Mouse (Mus musculus): ENCODE measurements around the gene Acp7.

Acp7 gene

DNA sequence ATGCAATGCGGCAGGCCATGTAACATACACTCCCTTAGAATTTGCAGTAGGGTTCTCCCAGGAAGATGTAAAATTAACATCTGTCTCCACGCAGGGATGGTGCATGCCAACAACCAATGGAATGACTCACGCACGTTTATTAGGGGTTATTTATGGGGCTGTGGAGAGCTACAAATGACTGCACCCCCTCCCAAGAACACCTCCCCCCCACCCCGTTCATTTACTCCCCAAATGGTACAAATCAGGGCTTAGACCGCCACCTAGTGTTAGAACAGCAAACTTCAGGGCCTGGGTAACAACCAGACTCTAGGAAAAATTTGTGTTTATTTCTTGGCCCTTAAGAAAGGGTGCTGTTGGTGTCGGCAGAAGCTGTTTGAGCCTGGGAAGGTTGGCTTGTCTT lies 29.5 kb downstream of the Acp7 start:
- no peak for DNase-seq (ENCODE audit: low spot score in 2 of 2)

- DNase-seq (ENCODE audit: low spot score in 2 of 2), result peak; percentile 71 to 77
Observed at GRCm38 (mm10) chr7:28601029-28601428, 30.1 kb downstream of the Acp7 start.

GRCm38 (mm10) chr7:28598951-28599350 lies 32.2 kb downstream of the Acp7 start:
- DNase-seq (ENCODE audit: low spot score in 2 of 2), result no peak

DNA sequence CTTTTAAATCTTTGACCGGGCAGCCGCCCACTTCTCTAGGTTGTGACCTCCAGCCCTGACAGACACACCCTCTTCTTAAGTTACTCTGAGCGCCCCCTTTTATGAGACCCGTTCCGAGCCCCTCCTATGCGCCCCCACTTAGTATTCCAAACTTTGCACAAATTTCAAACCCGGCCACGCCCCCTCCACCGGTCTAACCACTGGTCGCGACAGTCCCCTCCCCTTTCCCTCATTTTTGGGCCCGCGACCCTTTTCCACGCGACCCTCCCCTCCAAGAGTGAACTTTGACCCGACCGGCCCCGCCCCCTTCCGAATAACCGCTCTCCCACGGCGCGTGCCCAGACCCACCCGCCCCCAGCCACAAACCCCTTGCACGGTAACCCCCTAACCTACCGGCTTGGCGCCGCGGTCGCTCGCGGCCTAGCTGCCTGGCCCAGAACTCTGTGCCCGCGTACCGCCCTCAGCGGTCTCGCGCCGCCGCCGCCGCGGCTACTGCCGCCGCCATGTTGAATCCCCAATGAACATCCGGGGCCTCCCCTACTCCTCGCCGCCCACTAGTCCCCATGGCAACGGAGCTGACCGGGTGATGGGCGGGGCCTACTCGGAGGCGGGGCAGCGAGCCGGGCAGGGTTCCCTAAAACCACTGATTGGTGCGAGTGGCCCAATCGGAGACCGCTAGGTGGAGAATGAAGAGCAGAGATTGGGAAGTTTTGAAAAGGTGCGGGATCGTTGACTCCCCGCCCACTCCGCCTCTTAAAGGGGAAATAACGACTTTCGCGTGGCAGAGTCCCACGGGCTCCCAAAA lies 33.3 kb downstream of the Acp7 start, which contains the start of the genes Samd4b and Pak4:
TSS of gene Samd4b (minus strand) at position 503 of the 805 bp plus-strand sequence.
TSS of gene Pak4 (minus strand) at position 544 of the 805 bp plus-strand sequence.
- peak; percentile 99 to 100 for DNase-seq (ENCODE audit: low spot score in 2 of 2)

- DNase-seq (ENCODE audit: low spot score in 2 of 2), result no peak
Observed at GRCm38 (mm10) chr7:28597277-28597570, 33.9 kb downstream of the Acp7 start.

- peak; percentile 63 to 68 for DNase-seq (ENCODE audit: low spot score in 2 of 2)
Observed at GRCm38 (mm10) chr7:28596436-28597276, 34.5 kb downstream of the Acp7 start.

DNA sequence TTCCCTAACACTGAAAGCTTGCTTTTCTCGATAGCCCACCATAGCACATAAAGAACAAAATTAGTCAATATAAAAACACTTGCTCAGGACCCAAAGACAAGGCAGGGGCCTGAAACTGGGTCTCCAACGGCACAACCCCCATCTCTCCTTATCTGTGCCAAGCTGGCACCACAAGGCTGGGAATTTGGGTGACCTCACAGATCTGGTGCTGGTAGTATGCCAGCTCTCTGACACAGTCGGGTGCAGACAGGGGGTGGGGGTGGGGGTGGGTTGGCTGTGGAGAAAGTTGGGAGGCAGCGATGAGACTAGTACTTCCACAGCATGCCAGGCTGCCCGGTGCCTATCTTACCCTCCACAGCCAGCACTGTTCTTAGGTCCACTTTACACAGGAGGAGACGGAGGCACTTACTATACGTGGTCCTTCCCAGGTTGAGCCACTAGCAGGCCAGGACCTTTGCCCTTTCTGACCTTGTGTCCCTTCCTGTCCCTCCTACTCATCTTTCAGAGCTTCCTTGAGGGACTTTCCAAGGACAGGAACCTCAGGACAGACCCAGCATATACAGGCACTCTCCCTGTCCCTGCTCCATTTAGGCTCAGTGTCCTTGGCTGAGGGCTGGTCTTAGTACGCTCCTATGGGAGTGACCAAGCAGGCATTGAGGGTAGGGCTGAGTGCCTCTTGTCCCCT lies 35.2 kb downstream of the Acp7 start:
- DNase-seq (ENCODE audit: low spot score in 2 of 2), result no peak

GRCm38 (mm10) chr7:28593206-28594111 lies 37.7 kb downstream of the Acp7 start:
- DNase-seq (ENCODE audit: low spot score in 2 of 2), result no peak

DNA sequence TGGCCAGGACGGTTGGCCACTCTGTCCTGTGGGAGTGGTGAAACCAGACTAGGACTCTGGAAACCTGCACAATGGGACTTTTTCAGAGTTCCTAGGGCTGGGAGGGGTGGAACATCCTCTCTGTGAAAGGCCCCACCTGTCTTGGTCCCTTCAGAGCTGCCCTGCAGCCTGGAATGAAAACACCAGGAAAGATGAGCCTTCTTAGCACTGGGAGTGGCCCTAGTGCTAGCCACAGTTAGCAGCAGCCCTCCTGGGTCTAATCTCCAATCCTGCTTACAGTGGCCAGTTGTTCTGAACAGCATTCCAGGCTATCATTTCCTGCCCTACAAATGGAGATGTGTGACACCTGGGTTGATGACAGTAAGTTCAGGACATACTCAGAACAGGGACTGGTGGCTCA lies 39.3 kb downstream of the Acp7 start:
- no peak for DNase-seq (ENCODE audit: low spot score in 2 of 2)

GRCm38 (mm10) chr7:28587644-28588043 lies 43.5 kb downstream of the Acp7 start:
- no peak for DNase-seq (ENCODE audit: low spot score in 2 of 2)

GRCm38 (mm10) chr7:28586663-28587411 lies 44.3 kb downstream of the Acp7 start:
- DNase-seq (ENCODE audit: low spot score in 2 of 2), result peak in 1 of 2 experiments; percentile 51

DNA sequence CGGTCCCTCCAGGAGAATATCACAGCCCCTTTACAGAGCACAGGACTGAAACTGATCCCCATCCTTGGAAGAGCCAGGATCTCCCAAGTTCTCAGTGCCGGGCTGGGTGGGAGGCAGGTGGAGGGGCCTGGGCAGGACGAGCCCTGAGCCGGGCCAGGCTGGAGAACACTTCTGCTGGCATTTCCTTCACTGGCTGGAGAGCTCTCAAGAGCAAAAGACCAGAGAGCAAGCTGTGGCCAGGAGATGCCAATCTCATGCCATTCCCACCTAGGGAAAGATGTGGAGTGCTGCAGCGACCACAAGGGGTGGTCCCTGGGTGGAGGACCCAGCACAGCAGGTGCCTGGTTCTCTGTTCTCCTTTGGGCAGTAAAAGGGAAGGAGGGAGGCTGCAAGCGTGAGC lies 46.1 kb downstream of the Acp7 start:
- DNase-seq (ENCODE audit: low spot score in 2 of 2), result no peak

DNA sequence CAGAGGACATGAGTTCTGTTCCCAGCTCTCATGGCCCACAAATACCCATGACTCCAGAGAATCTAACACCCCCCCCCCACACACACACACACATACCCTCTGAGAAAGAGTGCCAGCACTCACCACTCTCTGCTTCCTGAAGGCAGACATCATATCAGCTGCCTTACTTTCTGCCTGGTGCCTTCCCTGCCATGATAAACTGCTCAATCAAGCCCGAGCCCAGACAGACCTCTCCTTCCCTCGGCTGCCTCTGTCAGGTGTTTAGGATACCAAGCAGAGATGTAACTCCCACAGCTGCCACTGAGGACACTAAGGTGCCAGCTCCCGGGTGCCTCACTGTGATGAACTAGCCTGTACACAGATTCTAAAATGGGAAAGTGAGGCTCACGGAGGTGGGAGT lies 46.7 kb downstream of the Acp7 start:
- DNase-seq (ENCODE audit: low spot score in 2 of 2), result no peak

DNA sequence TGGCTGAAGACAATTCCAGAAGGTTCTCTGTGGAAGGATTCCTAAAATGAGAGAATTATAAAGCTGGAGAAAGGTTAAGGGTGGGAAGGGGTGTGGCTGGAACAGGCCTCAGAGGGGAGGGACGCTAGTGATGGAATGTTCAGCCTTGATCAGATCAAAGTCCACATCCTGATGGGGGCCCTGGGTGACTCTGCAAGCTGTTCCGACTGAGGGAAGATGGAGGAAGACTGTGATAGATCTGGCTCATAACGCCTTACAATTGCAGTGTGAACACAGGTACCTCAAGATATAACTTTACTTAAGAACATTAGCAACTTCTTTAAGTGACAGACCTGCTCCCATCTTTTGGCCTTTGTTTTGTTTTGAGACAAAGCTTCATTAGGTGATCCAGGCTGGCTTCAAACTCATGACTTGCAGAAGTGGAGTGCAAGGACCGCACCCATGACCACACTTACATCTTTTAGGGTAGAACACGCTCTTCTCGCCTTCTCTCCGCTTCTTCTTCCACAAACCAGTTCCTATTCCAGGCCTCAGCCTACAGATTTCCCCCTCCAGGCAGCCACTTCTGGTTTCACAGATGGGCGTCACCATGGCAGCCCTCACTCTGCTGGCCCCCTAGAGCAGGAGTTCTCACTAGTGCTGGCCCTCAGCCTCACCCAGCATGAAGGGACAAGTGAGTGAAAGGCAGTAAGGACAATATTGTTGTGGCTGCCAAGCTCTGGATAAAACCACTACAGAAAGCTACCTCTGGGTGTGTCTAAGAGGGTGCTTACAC lies 47.4 kb downstream of the Acp7 start:
- no peak for DNase-seq (ENCODE audit: low spot score in 2 of 2)

GRCm38 (mm10) chr7:28582841-28583240 lies 48.3 kb downstream of the Acp7 start:
- no peak for DNase-seq (ENCODE audit: low spot score in 2 of 2)

GRCm38 (mm10) chr7:28581721-28582120 lies 49.4 kb downstream of the Acp7 start:
- DNase-seq (ENCODE audit: low spot score in 2 of 2), result no peak

GRCm38 (mm10) chr7:28579826-28580225 lies 51.3 kb downstream of the Acp7 start:
- DNase-seq (ENCODE audit: low spot score in 2 of 2), result no peak

DNA sequence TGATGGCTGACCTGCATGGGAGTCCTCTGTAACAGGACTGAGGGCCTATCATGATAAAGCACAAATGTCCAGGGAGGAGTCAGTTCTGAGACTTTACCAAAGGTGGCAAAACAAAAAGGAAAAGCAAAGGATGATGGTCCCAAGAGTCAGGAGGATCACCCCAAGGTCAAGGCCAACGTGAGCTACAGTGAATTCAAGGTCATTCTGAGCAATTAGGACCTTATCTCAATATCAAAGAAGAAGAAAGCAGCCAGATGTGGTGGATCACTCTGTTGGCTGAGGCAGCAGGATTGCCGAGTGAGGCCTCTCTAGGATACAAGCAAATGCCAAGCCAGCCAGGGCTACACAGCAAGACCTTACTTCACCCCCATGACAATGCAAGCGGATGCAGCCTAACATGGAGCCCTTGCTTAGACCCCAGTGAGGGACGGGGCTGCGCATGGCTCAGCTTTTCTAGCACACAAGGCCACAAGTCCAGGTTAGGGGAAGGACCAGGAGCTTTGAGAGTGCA lies 52.5 kb downstream of the Acp7 start:
- DNase-seq (ENCODE audit: low spot score in 2 of 2), result no peak

DNA sequence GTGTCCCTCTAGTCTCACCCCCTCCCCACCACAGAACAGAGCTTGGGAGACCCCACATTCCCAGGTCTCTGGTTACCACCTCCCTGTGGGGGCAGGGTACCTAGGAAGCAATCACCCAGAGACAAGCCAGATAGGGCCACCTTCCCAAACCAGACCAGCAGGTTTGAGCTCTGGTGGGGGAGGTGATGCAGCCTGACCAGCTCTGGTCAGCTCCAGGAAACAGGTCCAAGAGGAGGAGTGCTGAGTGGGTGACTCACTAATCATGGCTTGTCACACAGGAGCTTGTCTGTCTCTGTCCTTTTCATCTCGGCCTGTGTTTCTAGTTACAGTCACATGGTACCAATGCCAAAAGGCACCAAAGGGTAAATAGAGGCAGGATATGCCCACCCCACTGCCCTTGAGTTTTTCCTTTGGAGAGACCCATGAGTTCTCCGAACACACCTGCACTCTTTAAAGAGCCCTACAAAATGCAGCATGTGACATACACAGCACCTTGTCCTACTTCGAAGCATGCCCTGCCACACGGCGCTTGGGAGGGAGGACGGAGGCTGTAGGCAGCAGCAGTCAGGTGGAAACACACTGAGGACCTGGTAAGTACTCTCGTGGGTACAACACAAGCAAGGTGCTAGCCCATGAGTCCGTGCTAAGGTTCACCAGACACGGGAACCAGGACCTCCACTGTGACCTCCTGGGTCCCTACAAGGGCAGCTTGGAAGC lies 53.1 kb downstream of the Acp7 start:
- DNase-seq (ENCODE audit: low spot score in 2 of 2), result peak; percentile 84 to 85
